Mouse (Mus musculus) stomach, postnatal 0 days (tissue): ENCODE measurements around the gene Wdr93.

ENCODE experiments used
- CTCF ChIP-seq: IDR thresholded peaks from 2 replicates; pipeline ENCODE4 v1.5.1; 2016; ENCODE audit warnings: antibody characterized with exemption, low read depth, mild to moderate bottlenecking, moderate library complexity
- EP300 ChIP-seq: optimal IDR thresholded peaks from 2 replicates; pipeline ENCODE3; 2016; ENCODE audit warnings: antibody characterized with exemption

GRCm38 (mm10) chr7:79803887-79804286, 60.9 kb downstream of the Wdr93 start:
- no peak for TF ChIP-seq CTCF
- TF ChIP-seq EP300: no peak
